Mouse (Mus musculus): ENCODE measurements around the gene Cenpe. TPM values are rescaled to one million over a fixed set of nuclear protein-coding genes. Genes with fewer than 3 reads are reported as not detected.

Cenpe gene
- polyA plus RNA-seq, 1 experiment from 2014 or later, result 28.7 TPM

Other genes starting within 250 kb of the Cenpe start
- 1.7 TPM in 2 replicates for gene Bdh2, start 68.7 kb downstream of the Cenpe start, polyA plus RNA-seq (2015; fragmentation: Nextera tagmentation; extraction: Ambion mirVana)
- 0.57 and 0.75 TPM in 2 replicates for gene Slc9b2, start 95.2 kb downstream of the Cenpe start, polyA plus RNA-seq (2015; fragmentation: Nextera tagmentation; extraction: Ambion mirVana)
- gene Slc9b1, start 135.5 kb downstream of the Cenpe start, polyA plus RNA-seq (2015; fragmentation: Nextera tagmentation; extraction: Ambion mirVana), result 0.28 and 0.36 TPM in 2 replicates
- 53.5 and 64.7 TPM in 2 replicates for gene Cisd2, start 211.4 kb downstream of the Cenpe start, polyA plus RNA-seq (2015; fragmentation: Nextera tagmentation; extraction: Ambion mirVana)
- gene Ube2d3, start 225.6 kb downstream of the Cenpe start, polyA plus RNA-seq (2015; fragmentation: Nextera tagmentation; extraction: Ambion mirVana), result 616 and 646 TPM in 2 replicates